Mouse (Mus musculus): ENCODE data around the gene Mbl1.

The Mbl1 gene

GRCm38 (mm10) chr14:41151220-41151898, at the start of gene Mbl1:
Mbl1 (plus strand) TSS chr14:41151458.
- DNase-seq (ENCODE audit: low read depth, low spot score) = no peak

- no peak for DNase-seq (ENCODE audit: low read depth, low spot score)
Observed at GRCm38 (mm10) chr14:41102269-41102668, 49.0 kb upstream of the Mbl1 start.

GRCm38 (mm10) chr14:41104853-41105444, 46.3 kb upstream of the Mbl1 start, which contains the start of gene Mat1a:
Mat1a (plus strand) TSS chr14:41105035.
- no peak for DNase-seq (ENCODE audit: low read depth, low spot score)

GRCm38 (mm10) chr14:41111031-41111668, 40.1 kb upstream of the Mbl1 start:
- no peak for DNase-seq (ENCODE audit: low read depth, low spot score)

GRCm38 (mm10) chr14:41112944-41113343, 38.3 kb upstream of the Mbl1 start:
- DNase-seq (ENCODE audit: low read depth, low spot score) = no peak

- DNase-seq (ENCODE audit: low read depth, low spot score) = no peak
Observed at GRCm38 (mm10) chr14:41116271-41116670, 35.0 kb upstream of the Mbl1 start.

GRCm38 (mm10) chr14:41124683-41125082, 26.6 kb upstream of the Mbl1 start:
- no peak for DNase-seq (ENCODE audit: low read depth, low spot score)

GRCm38 (mm10) chr14:41127997-41128396, 23.3 kb upstream of the Mbl1 start:
- DNase-seq (ENCODE audit: low read depth, low spot score) = peak; percentile 67

- no peak for DNase-seq (ENCODE audit: low read depth, low spot score)
Observed at GRCm38 (mm10) chr14:41131540-41131939, 19.7 kb upstream of the Mbl1 start, which contains the start of gene Sftpa1. Sftpa1 (plus strand) TSS chr14:41131782.

- no peak for DNase-seq (ENCODE audit: low read depth, low spot score)
Observed at GRCm38 (mm10) chr14:41137006-41137405, 14.3 kb upstream of the Mbl1 start.

- DNase-seq (ENCODE audit: low read depth, low spot score) = no peak
Observed at GRCm38 (mm10) chr14:41140686-41141085, 10.6 kb upstream of the Mbl1 start.

GRCm38 (mm10) chr14:41146035-41146434, 5.2 kb upstream of the Mbl1 start:
- DNase-seq (ENCODE audit: low read depth, low spot score) = no peak

- DNase-seq (ENCODE audit: low read depth, low spot score) = no peak
Observed at GRCm38 (mm10) chr14:41146922-41147321, 4.3 kb upstream of the Mbl1 start.

GRCm38 (mm10) chr14:41147356-41147755, 3.9 kb upstream of the Mbl1 start:
- DNase-seq (ENCODE audit: low read depth, low spot score) = no peak

GRCm38 (mm10) chr14:41160076-41160475, 8.8 kb downstream of the Mbl1 start:
- no peak for DNase-seq (ENCODE audit: low read depth, low spot score)

- no peak for DNase-seq (ENCODE audit: low read depth, low spot score)
Observed at GRCm38 (mm10) chr14:41160743-41161142, 9.5 kb downstream of the Mbl1 start.

GRCm38 (mm10) chr14:41162663-41163062, 11.4 kb downstream of the Mbl1 start:
- DNase-seq (ENCODE audit: low read depth, low spot score) = peak; percentile 56

- DNase-seq (ENCODE audit: low read depth, low spot score) = no peak
Observed at GRCm38 (mm10) chr14:41167278-41167677, 16.0 kb downstream of the Mbl1 start.

GRCm38 (mm10) chr14:41168567-41168966, 17.3 kb downstream of the Mbl1 start:
- no peak for DNase-seq (ENCODE audit: low read depth, low spot score)

- DNase-seq (ENCODE audit: low read depth, low spot score) = no peak
Observed at GRCm38 (mm10) chr14:41170514-41170913, 19.3 kb downstream of the Mbl1 start.

GRCm38 (mm10) chr14:41174802-41175201, 23.5 kb downstream of the Mbl1 start:
- no peak for DNase-seq (ENCODE audit: low read depth, low spot score)

- no peak for DNase-seq (ENCODE audit: low read depth, low spot score)
Observed at GRCm38 (mm10) chr14:41185059-41185821, 34.0 kb downstream of the Mbl1 start, which contains the start of gene Sftpd. Sftpd (minus strand) TSS chr14:41185149.
